Mouse (Mus musculus) kidney, adult 2 months (tissue): Measurements from ENCODE around the gene Gfra4.

Experiments
- CTCF ChIP-seq: fragments of 200-500 bp; conservative IDR thresholded peaks from 2 replicates; pipeline ENCODE4 v1.5.1; 2011; ENCODE audit warnings: low read depth, mild to moderate bottlenecking, control low read depth, low read length, moderate library complexity, mixed read lengths; ENCODE audit not compliant: insufficient read depth, insufficient read length
- POLR2A ChIP-seq: fragments of 200-500 bp; IDR thresholded peaks from one replicate; pipeline ENCODE4 v1.6.1; 2011; ENCODE audit warnings: low read depth, low read length, control low read depth

DNA sequence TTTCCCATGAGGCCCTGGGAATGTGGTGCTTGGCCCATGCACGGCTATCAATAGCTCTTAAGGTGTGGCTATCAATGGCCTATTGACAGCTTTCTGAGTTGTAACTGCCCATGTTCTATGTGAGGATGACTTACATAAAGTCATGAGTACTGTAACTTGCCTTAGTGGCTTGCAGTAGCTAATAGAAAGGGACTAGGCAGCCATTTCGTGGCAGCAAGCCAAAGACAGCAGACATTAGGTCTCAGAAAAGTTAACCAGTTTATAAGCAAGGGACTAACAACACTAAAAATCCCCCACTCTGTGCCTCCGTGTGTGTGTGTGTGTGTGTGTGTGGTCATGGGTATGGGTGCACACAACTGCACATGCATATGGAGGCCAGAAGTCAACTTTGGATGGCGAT, 41.3 kb upstream of the Gfra4 start:
- TF ChIP-seq CTCF: no peak
- no peak for TF ChIP-seq POLR2A
